11 mouse cellular contexts compared by ENCODE assay signal in genomic region chr1:184734991-184735920, GRCm38 (mm10). TPM values are rescaled to one million over a fixed set of nuclear protein-coding genes. Genes with fewer than 3 reads are reported as not detected.
DNase-seq lines count a peak whose midpoint lies in the region; ATAC-seq and TF ChIP-seq lines count a peak whose summit lies in the region.
"Had no signal": no experiment of that assay in that cellular context is flagged by ENCODE, and none has a peak within 500 bp of the region (broad histone marks: within the 10 kb centered on the region; RNA-seq: fewer than 3 reads in every experiment).

No protein-coding gene starts in this region.

- DNase-seq in kidney, adult 11 months: peak; percentile 45
- DNase-seq in embryonic facial prominence, embryonic 11.5 days (ENCODE audit: low spot score): peak; percentile 10
- DNase-seq in kidney, postnatal 36 days: peak; percentile 67 to 68
- DNase-seq in ovary, postnatal 14 days (ENCODE audit: low spot score): no peak
- no peak for DNase-seq in right cerebral cortex, adult 2 months (ENCODE audit: low spot score in 2 of 2)
- DNase-seq in ovary, postnatal 36 days (ENCODE audit: low spot score): no peak
- DNase-seq: left cerebral cortex, postnatal 4 days had no signal

- no peak overlapping the region; the same call in 1 of the 2 replicates for H3K4me2 ChIP-seq in kidney, embryonic 14.5 days (replicated peaks; ENCODE audit: low read depth, low read length)
- H3K4me2 ChIP-seq in embryonic facial prominence, embryonic 11.5 days (ENCODE audit: low read depth, low read length): no peak overlapping the region
- H3K4me2 ChIP-seq in myocyte (ENCODE audit: low read depth): no peak overlapping the region

- ATAC-seq in kidney, embryonic 14.5 days (ENCODE audit: low FRiP score, low TSS enrichment): no peak
- no peak for ATAC-seq in embryonic facial prominence, embryonic 11.5 days (replicated peaks; ENCODE audit: insufficient number of reproducible peaks, low FRiP score, low TSS enrichment, low read depth)

- no peak overlapping the region for H3K27ac ChIP-seq in kidney, embryonic 14.5 days (ENCODE audit: low read depth, low read length)
- H3K27ac ChIP-seq in embryonic facial prominence, embryonic 11.5 days (replicated peaks; ENCODE audit: low read depth, low read length): no peak overlapping the region
- H3K27ac ChIP-seq: stomach, embryonic 15.5 days had no signal

- H3K27me3 ChIP-seq in kidney, embryonic 14.5 days (ENCODE audit: control insufficient read depth, insufficient read depth, low read length): peaks cover 78% of the 10 kb centered on the region
- peaks cover 56% of the 10 kb centered on the region for H3K27me3 ChIP-seq in embryonic facial prominence, embryonic 11.5 days (ENCODE audit: control insufficient read depth, insufficient read depth, low read length)
- H3K27me3 ChIP-seq in myocyte (ENCODE audit: control insufficient read depth, insufficient read depth, insufficient read length): no peaks in the 10 kb centered on the region

- WGBS in kidney, embryonic 14.5 days: 4% methylated on average over 25 of the region's 25 CpGs
- WGBS in embryonic facial prominence, embryonic 11.5 days: 2% methylated on average over 25 of the region's 25 CpGs

- peaks cover 15% of the 10 kb centered on the region for H3K79me2 ChIP-seq in myocyte (ENCODE audit: control insufficient read depth, insufficient read depth)

- H3K9me3 ChIP-seq in kidney, embryonic 14.5 days (ENCODE audit: control insufficient read depth, low read length): no peaks in the 10 kb centered on the region
- no peaks in the 10 kb centered on the region for H3K9me3 ChIP-seq in embryonic facial prominence, embryonic 11.5 days (replicated peaks; ENCODE audit: control insufficient read depth, low read length)
- H3K9me3 ChIP-seq: G1E; stomach, embryonic 15.5 days had no signal

- no peak overlapping the region for H3K9ac ChIP-seq in kidney, embryonic 14.5 days (ENCODE audit: low read depth, low read length)
- H3K9ac ChIP-seq in embryonic facial prominence, embryonic 11.5 days (replicated peaks; ENCODE audit: low read length): no peak overlapping the region
- H3K9ac ChIP-seq: stomach, embryonic 15.5 days had no signal

- H3K4me1 ChIP-seq in kidney, embryonic 14.5 days (ENCODE audit: control insufficient read depth, insufficient read depth, low read length): 0 out of 2 replicates have a peak, but pooled peaks cover 12% of the 10 kb centered on the region
- H3K4me1 ChIP-seq in embryonic facial prominence, embryonic 11.5 days (ENCODE audit: control insufficient read depth, insufficient read depth, low read length): peaks cover 5% of the 10 kb centered on the region; the same call in 1 of the 2 replicates

- TF ChIP-seq POLR2A in myocyte (IDR thresholded peaks at IDR 0.05; ENCODE audit: insufficient read length, low read depth): no peak

- H3K36me3 ChIP-seq in kidney, embryonic 14.5 days (ENCODE audit: control insufficient read depth, insufficient read depth, low read length): no peaks in the 10 kb centered on the region
- no peaks in the 10 kb centered on the region for H3K36me3 ChIP-seq in embryonic facial prominence, embryonic 11.5 days (replicated peaks; ENCODE audit: control insufficient read depth, insufficient read depth, low read depth, low read length)
- peaks cover under 1% of the 10 kb centered on the region for H3K36me3 ChIP-seq in myocyte (ENCODE audit: control insufficient read depth, insufficient read depth)
- H3K36me3 ChIP-seq: G1E; stomach, embryonic 15.5 days had no signal

- H3ac ChIP-seq in myocyte (ENCODE audit: control insufficient read depth, insufficient read length): no peak overlapping the region

- H3K4me3 ChIP-seq in kidney, embryonic 14.5 days (ENCODE audit: low read length): no peak overlapping the region
- no peak overlapping the region for H3K4me3 ChIP-seq in embryonic facial prominence, embryonic 11.5 days (ENCODE audit: low read depth, low read length)
- no peak overlapping the region for H3K4me3 ChIP-seq in myocyte

TF ChIP-seq in myocyte, 11 proteins besides CTCF, POLR2A, EP300 and RAD21:
- TF ChIP-seq E2F4 (IDR thresholded peaks at IDR 0.05; ENCODE audit: insufficient read depth) (no peak), CEBPB (IDR thresholded peaks at IDR 0.05; ENCODE audit: insufficient read depth, poor library complexity, severe bottlenecking) (peak; percentile 57; the same call in 1 of the 2 replicates), USF1 (IDR thresholded peaks at IDR 0.05; ENCODE audit: low read depth) (no peak), SRF (IDR thresholded peaks at IDR 0.05; ENCODE audit: control insufficient read depth, insufficient read length, low read depth) (no peak), REST (IDR thresholded peaks at IDR 0.05; ENCODE audit: insufficient read depth, insufficient read length) (no peak)

RNA-seq across cellular contexts. Expression of gene Hlx, which starts 2.8 kb away (rescaled TPM):
- 6.9 and 8.0 TPM in 2 replicates for polyA plus RNA-seq in kidney, embryonic 14.5 days (2014; fragmentation: Nextera tagmentation; extraction: Ambion mirVana)
- 4.6 and 5.3 TPM in 2 replicates for polyA plus RNA-seq in embryonic facial prominence, embryonic 11.5 days (2014; fragmentation: Nextera tagmentation; extraction: Ambion mirVana)
- 15.8 TPM for polyA plus RNA-seq in myocyte (2012; fragmentation: generic; extraction: Trizol)

Comparison
In these comparisons a context has a peak if more than half of its experiments do, and no peak if none do; other contexts are left out.
1. DNase-seq: peak in kidney, adult 11 months (single experiment), embryonic facial prominence, embryonic 11.5 days (single experiment) and kidney, postnatal 36 days (2 of 2); none in ovary, postnatal 14 days (single experiment), right cerebral cortex, adult 2 months (0 of 2) and ovary, postnatal 36 days (single experiment).